In genomic region chrX:108828111-108828510, GRCm38 (mm10) we compare ENCODE assay signal across 22 mouse cellular contexts. TPM values are rescaled to one million over a fixed set of nuclear protein-coding genes. Genes with fewer than 3 reads are reported as not detected.
DNase-seq lines count a peak whose midpoint lies in the region; TF ChIP-seq lines count a peak whose summit lies in the region.
"Had no signal": no experiment of that assay in that cellular context is flagged by ENCODE, and none has a peak within 500 bp of the region (broad histone marks: within the 10 kb centered on the region; RNA-seq: fewer than 3 reads in every experiment).

No protein-coding gene starts in this region.

- no peaks in the 10 kb centered on the region for H3K4me1 ChIP-seq in lung, adult 2 months (ENCODE audit: control insufficient read depth, insufficient read depth, low read length)
- H3K4me1 ChIP-seq: hindbrain, embryonic 13.5 days; lung, embryonic 15.5 days had no signal

- WGBS in lung, adult 2 months: 51% methylated on average over 2 of the region's 2 CpGs

- H3K27ac ChIP-seq in layer of hippocampus, adult 2 months: no peak overlapping the region
- H3K27ac ChIP-seq: gastrocnemius, adult 2 months; hindbrain, embryonic 13.5 days; liver, embryonic 14.5 days; lung, embryonic 15.5 days had no signal

- TF ChIP-seq CTCF in lung, adult 2 months (IDR thresholded peaks at IDR 0.05; ENCODE audit: insufficient read depth, low read length): no peak
- TF ChIP-seq CTCF in layer of hippocampus, adult 2 months (conservative IDR thresholded peaks at IDR 0.05): no peak

- TF ChIP-seq POLR2A in lung, adult 2 months (IDR thresholded peaks at IDR 0.05; ENCODE audit: borderline replicate concordance, extremely low read depth, low read depth, low read length): no peak

- H3K4me3 ChIP-seq in lung, adult 2 months (replicated peaks; ENCODE audit: extremely low read depth, low read depth, low read length): no peak overlapping the region
- H3K4me3 ChIP-seq in layer of hippocampus, adult 2 months: no peak overlapping the region
- H3K4me3 ChIP-seq: gastrocnemius, adult 2 months; hindbrain, embryonic 13.5 days; lung, embryonic 15.5 days had no signal

- DNase-seq in 416B (ENCODE audit: low read depth): peak; percentile 70
- peak; percentile 2 for DNase-seq in ES-CJ7 (ENCODE audit: low read depth, low spot score)
- peak; percentile 4 for DNase-seq in lung, adult 2 months
- DNase-seq in lung, postnatal 36 days: peak; percentile 44
- DNase-seq in layer of hippocampus, adult 2 months (ENCODE audit: low spot score in 2 of 2): no peak
- no peak for DNase-seq in layer of hippocampus, postnatal 10 days (ENCODE audit: low spot score in 2 of 2)
- DNase-seq: adrenal gland, adult 8-10 months; cerebellum, adult 9-10 months; cerebellum, postnatal 36 days; gastrocnemius, adult 2 months; gastrocnemius, postnatal 36 days; heart, adult 18-20 months; heart, postnatal 4 days; kidney, adult 11 months; kidney, postnatal 14 days; left cerebral cortex, postnatal 4 days; right cerebral cortex, adult 18-20 months; spleen, adult 18-20 months; thymus, postnatal 36 days had no signal

RNA-seq across cellular contexts. Expression of gene Brwd3, which starts 6.1 kb away (rescaled TPM):
- 0.58 and 1.2 TPM in 2 replicates for polyA plus RNA-seq in lung, adult 2 months (2012; rRNA removed)
- total RNA-seq in layer of hippocampus, adult 2 months (2021): 10 to 100 TPM; 14.4 to 14.9 TPM
- 10 to 100 TPM; 21.7 TPM for total RNA-seq in layer of hippocampus, postnatal 10 days (2021)

Comparison
In these comparisons a context has a peak if more than half of its experiments do, and no peak if none do; other contexts are left out.
1. DNase-seq: peak in 416B (single experiment), ES-CJ7 (single experiment), lung, adult 2 months (single experiment) and lung, postnatal 36 days (single experiment); none in layer of hippocampus, adult 2 months (0 of 2) and layer of hippocampus, postnatal 10 days (0 of 2).